Mouse (Mus musculus): ENCODE results near the gene Riok2.

DNA sequence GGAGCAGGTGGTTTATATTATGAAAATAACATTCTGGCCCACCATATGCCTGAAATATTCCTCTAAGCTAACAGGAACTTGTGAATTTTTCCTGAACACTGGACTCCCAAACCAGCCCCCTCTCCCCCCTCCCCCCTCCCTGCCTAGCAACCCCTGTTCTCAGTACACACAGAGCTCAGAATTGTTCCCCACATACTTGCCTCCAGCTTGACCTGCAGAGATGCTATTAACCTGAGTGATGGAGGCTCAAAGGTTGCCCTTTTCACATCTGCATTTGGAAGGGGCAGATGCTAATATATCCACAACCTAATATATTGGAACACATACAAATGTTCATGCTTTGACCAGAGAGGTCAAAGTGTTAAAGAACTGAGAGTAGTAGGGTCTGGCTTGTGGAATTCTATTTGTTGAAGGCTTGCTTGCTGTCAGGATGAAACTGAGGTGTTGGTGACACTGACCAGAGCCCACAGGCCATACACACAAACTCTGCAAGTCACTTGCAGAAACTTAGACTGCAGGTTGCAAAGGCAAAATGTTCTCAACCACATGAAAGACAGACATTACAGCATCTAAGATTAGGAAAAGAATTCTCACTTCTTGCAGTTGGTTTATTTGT is 64.6 kb downstream of the Riok2 start:
- TF ChIP-seq POLR2A (IDR thresholded peaks at IDR 0.05; ENCODE audit: borderline replicate concordance, control insufficient read depth, low read depth, low read length), result no peak
- no peak for TF ChIP-seq CTCF (IDR thresholded peaks at IDR 0.05; ENCODE audit: control insufficient read depth, insufficient read depth, low read length)

Measured in bone marrow, adult 2 months (tissue).